Mouse (Mus musculus) urinary bladder, postnatal 4 days (tissue): ENCODE data around the gene Olfr1037.
"Not testable (repeated sequence)": the region's sequence is repeated elsewhere in the genome, so short reads cannot be mapped to it uniquely, and the experiment has no call there.

Experiments
- DNase-seq, 2 experiments: peaks; one replicate each; pipeline ENCODE4 v3.0.0; 2021 to 2022; ENCODE audit warnings: low spot score in 2 of 2

Gene Olfr1037

GRCm38 (mm10) chr2:86087285-86087684, at the start of gene Olfr1037:
TSS of gene Olfr1037 (minus strand) at chr2:86087385.
- DNase-seq, result no peak

- no peak for DNase-seq
Observed at GRCm38 (mm10) chr2:86135828-86136227, 48.6 kb upstream of the Olfr1037 start, which contains the start of gene Olfr1039. TSS of gene Olfr1039 (minus strand) at chr2:86135928.

GRCm38 (mm10) chr2:86080478-86080877, 6.7 kb downstream of the Olfr1037 start:
- DNase-seq, result not testable (repeated sequence)

GRCm38 (mm10) chr2:86073692-86074091, 13.5 kb downstream of the Olfr1037 start, which contains the start of gene Olfr1036:
TSS of gene Olfr1036 (plus strand) at chr2:86073992.
- DNase-seq, result not testable (repeated sequence)

- no peak for DNase-seq
Observed at GRCm38 (mm10) chr2:86070189-86070588, 17.0 kb downstream of the Olfr1037 start.

- not testable (repeated sequence) for DNase-seq
Observed at GRCm38 (mm10) chr2:86063766-86064165, 23.4 kb downstream of the Olfr1037 start.

GRCm38 (mm10) chr2:86050777-86051176, 36.4 kb downstream of the Olfr1037 start:
- DNase-seq, result not testable (repeated sequence)

GRCm38 (mm10) chr2:86045561-86045960, 41.6 kb downstream of the Olfr1037 start, which contains the start of gene Olfr1034:
TSS of gene Olfr1034 (plus strand) at chr2:86045861.
- DNase-seq, result no peak
